Mouse (Mus musculus) C2C12 (cell line): ENCODE measurements at regions not wholly inside any gene's neighbourhood (a gene's known extent, or its start where the extent isn't known, plus 50 kb on each side); places are given as distances from the start of the nearest gene placed in this dataset.

Experiments
- H3K27me3 ChIP-seq: one replicate; pipeline ENCODE4 v1.6.1; 2011; ENCODE audit not compliant: control insufficient read depth, insufficient read depth, insufficient read length
- H3K36me3 ChIP-seq: one replicate; pipeline ENCODE4 v1.6.1; 2011; ENCODE audit not compliant: control insufficient read depth, insufficient read depth
- H3K4me3 ChIP-seq: one replicate; pipeline ENCODE4 v1.5.1; 2011; ENCODE audit warnings: mild to moderate bottlenecking, control low read depth; ENCODE audit not compliant: poor library complexity, insufficient read depth, severe bottlenecking
- H3K79me2 ChIP-seq: one replicate; pipeline ENCODE4 v1.6.1; 2011; ENCODE audit not compliant: control insufficient read depth, insufficient read depth
- H3K79me3 ChIP-seq: one replicate; pipeline ENCODE4 v1.6.1; 2011; ENCODE audit warnings: low read depth, control low read depth
- H3ac ChIP-seq: one replicate; pipeline ENCODE3; 2011; ENCODE audit warnings: low read depth; ENCODE audit not compliant: control insufficient read depth, insufficient read length
- CEBPB ChIP-seq: IDR thresholded peaks from one replicate; pipeline ENCODE4 v1.6.1; 2011; ENCODE audit warnings: low read depth, mild to moderate bottlenecking, control low read depth, moderate library complexity
- CTCF ChIP-seq: IDR thresholded peaks from one replicate; pipeline ENCODE4 v1.5.1; 2011; ENCODE audit not compliant: control insufficient read depth, insufficient read depth, insufficient read length
- FOSL1 ChIP-seq: IDR thresholded peaks from one replicate; pipeline ENCODE4 v1.8.0; 2011; ENCODE audit warnings: mild to moderate bottlenecking, low read length; ENCODE audit not compliant: poor library complexity, insufficient read depth, severe bottlenecking
- MAX ChIP-seq: IDR thresholded peaks from one replicate; pipeline ENCODE4 v1.6.1; 2011; ENCODE audit warnings: mild to moderate bottlenecking, control low read depth
- MYOD1 ChIP-seq: IDR thresholded peaks from one replicate; pipeline ENCODE4 v1.6.1; 2011; ENCODE audit warnings: low read depth; ENCODE audit not compliant: control insufficient read depth, insufficient read length
- MYOG ChIP-seq: IDR thresholded peaks from one replicate; pipeline ENCODE4 v1.6.1; 2011; ENCODE audit not compliant: control insufficient read depth, insufficient read length; ENCODE audit errors: extremely low read depth
- USF1 ChIP-seq: IDR thresholded peaks from one replicate; pipeline ENCODE4 v1.6.1; 2011; ENCODE audit warnings: low read depth, mild to moderate bottlenecking, control low read depth, moderate library complexity

GRCm38 (mm10) chr9:79173036-79173435 is 545.6 kb downstream of the Col12a1 start:
- TF ChIP-seq CTCF (no peak), FOSL1 (no peak), CEBPB (no peak), MYOG (no peak), USF1 (no peak), MAX (no peak), MYOD1 (no peak)
- Histone ChIP-seq H3K36me3 (no peaks in the 10 kb centered on the region), H3K27me3 (no peaks in the 10 kb centered on the region), H3K79me3 (no peaks in the 10 kb centered on the region), H3K79me2 (no peaks in the 10 kb centered on the region), H3K4me3 (no peak overlapping the region), H3ac (no peak overlapping the region)

GRCm38 (mm10) chr9:79179954-79180353 is 538.7 kb downstream of the Col12a1 start:
- no peak overlapping the region for H3ac ChIP-seq
- no peak for TF ChIP-seq MYOG
- TF ChIP-seq MAX: no peak
- no peak for TF ChIP-seq CTCF
- no peak for TF ChIP-seq USF1
- no peak for TF ChIP-seq CEBPB
- no peak for TF ChIP-seq FOSL1
- TF ChIP-seq MYOD1: no peak
- no peaks in the 10 kb centered on the region for H3K27me3 ChIP-seq

DNA sequence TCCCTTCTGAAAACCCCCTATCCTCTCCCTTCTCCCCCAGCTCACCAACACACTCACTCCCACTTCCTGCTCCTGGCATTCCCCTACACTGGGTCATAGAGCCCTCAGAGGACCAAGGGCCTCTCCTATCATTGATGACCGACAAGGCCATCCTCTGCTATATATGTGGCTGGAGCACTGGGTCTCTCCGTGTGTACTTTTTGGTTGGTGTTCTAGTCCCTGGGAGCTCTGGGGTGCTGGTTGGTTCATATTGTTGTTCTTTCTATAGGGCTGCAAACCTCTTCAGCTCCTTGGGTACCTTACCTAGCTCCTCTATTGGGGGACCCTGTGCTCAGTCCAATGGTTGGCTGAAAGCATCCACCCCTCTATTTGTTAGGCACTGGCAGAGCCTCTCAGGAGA is 523.2 kb downstream of the Col12a1 start:
- Histone ChIP-seq H3ac (no peak overlapping the region), H3K79me3 (no peaks in the 10 kb centered on the region), H3K27me3 (no peaks in the 10 kb centered on the region), H3K79me2 (no peaks in the 10 kb centered on the region), H3K4me3 (no peak overlapping the region), H3K36me3 (no peaks in the 10 kb centered on the region)
- TF ChIP-seq MYOD1 (no peak), CEBPB (no peak), CTCF (no peak), FOSL1 (no peak), USF1 (no peak)

More at GRCm38 (mm10) chr9:79179954-79180353, 538.7 kb downstream of the Col12a1 start:
- H3K79me3 ChIP-seq: no peaks in the 10 kb centered on the region
- no peaks in the 10 kb centered on the region for H3K36me3 ChIP-seq
- no peaks in the 10 kb centered on the region for H3K79me2 ChIP-seq
- no peak overlapping the region for H3K4me3 ChIP-seq

GRCm38 (mm10) chr9:79201755-79202154 is 516.9 kb downstream of the Col12a1 start:
- Histone ChIP-seq H3ac (no peak overlapping the region), H3K36me3 (no peaks in the 10 kb centered on the region), H3K27me3 (no peaks in the 10 kb centered on the region), H3K79me2 (no peaks in the 10 kb centered on the region), H3K4me3 (no peak overlapping the region), H3K79me3 (no peaks in the 10 kb centered on the region)
- TF ChIP-seq MAX (no peak), USF1 (no peak), CTCF (no peak), MYOG (no peak), MYOD1 (no peak), FOSL1 (no peak), CEBPB (no peak)

DNA sequence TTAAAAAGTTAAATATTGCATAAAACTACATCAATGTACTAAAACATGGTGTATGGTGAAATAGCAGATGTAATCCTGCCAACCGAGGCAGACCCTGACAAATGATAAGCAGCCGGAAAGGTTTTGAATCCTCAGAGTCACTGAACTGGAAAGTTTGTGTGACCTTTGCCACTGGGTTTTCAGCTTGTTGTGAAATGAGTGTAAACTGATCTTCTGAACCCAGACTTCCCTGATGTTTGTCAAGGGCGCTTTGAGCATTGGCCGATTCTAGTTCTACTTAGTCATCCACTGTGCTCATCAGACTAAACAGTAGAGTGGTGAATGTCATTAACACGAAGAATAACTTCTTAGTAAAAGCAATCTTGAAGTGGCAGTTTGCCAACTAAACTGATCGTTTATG is 505.3 kb downstream of the Col12a1 start:
- no peaks in the 10 kb centered on the region for H3K79me3 ChIP-seq
- no peak overlapping the region for H3K4me3 ChIP-seq
- no peaks in the 10 kb centered on the region for H3K27me3 ChIP-seq
- no peak overlapping the region for H3ac ChIP-seq
- no peaks in the 10 kb centered on the region for H3K36me3 ChIP-seq
- H3K79me2 ChIP-seq: no peaks in the 10 kb centered on the region
- TF ChIP-seq CEBPB (peak; percentile 91), FOSL1 (no peak), USF1 (no peak), MYOG (no peak)

DNA sequence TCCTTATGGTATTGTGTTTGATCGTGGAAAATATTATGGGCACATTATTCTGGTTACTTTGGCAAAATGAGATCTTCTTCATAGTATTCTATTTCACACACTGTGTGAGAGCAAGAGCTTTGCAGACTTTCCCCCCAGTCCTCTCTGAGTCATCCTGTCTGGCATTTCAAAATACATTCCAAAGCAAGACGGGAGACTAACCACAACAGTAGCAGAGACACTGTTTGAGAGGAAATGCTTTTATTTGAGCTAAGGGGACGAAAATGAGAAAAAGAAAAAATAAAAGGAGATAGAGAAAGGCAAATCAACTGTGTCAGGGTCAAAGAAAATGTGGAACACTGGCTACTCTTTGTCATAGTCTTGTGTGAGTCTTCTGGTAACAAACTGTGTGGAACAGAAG is 502.6 kb downstream of the Col12a1 start:
- H3K36me3 ChIP-seq: no peaks in the 10 kb centered on the region
- H3K79me2 ChIP-seq: no peaks in the 10 kb centered on the region
- no peaks in the 10 kb centered on the region for H3K27me3 ChIP-seq
- no peak overlapping the region for H3ac ChIP-seq
- H3K4me3 ChIP-seq: no peak overlapping the region
- peak; percentile 40 for TF ChIP-seq FOSL1
- TF ChIP-seq MYOG: no peak
- H3K79me3 ChIP-seq: no peaks in the 10 kb centered on the region
